Mouse (Mus musculus): ENCODE data around the gene Trappc6a.

- TF ChIP-seq CTCF (IDR thresholded peaks at IDR 0.05; ENCODE audit: extremely low read depth, insufficient read length, insufficient replicate concordance, low read depth, low read length) (peak; percentile 45; the same call in 1 of the 2 replicates), POLR2A (IDR thresholded peaks at IDR 0.05; ENCODE audit: low read depth, low read length) (no peak)
Measured at GRCm38 (mm10) chr7:19543584-19543983, 35.4 kb downstream of the Trappc6a start.

Measured in small intestine, adult 2 months (tissue).